Mouse (Mus musculus) megakaryocyte, embryonic 14.5 days (primary cell): ENCODE measurements around the gene P3h3.

Experiments used
- FLI1 ChIP-seq: IDR thresholded peaks from 2 replicates; pipeline ENCODE4 v1.6.1; 2012; ENCODE audit warnings: low read length, inconsistent platforms, mixed read lengths
- GATA1 ChIP-seq: IDR thresholded peaks from 3 replicates; pipeline ENCODE4 v1.6.1; 2012; ENCODE audit warnings: mixed read lengths, low read length, inconsistent platforms, borderline replicate concordance

DNA sequence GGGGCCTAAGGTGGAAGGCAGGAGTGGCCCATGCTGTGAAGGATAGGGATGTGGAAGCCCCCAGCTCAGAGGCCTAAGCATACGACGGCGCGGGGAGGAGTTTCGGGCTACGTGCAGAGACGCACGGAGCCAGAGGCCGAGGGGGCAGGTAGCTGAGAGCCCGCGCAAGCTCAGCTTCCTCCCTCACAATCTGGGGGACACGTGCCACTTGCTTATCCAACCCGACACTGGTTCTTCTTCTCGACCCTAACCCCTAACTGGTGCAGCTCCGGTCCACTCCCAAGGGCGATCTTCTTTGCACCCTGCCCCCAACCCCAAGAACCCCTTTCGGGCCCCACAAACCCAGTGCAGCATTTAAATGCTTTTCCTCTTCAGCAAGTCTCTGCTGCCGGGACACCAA is 44.1 kb downstream of the P3h3 start:
- TF ChIP-seq GATA1 (no peak), FLI1 (no peak)
